Mouse (Mus musculus) right cerebral cortex, postnatal 4 days (tissue): ENCODE measurements around the gene Pak6.

Source experiments
- DNase-seq: peaks from one replicate; pipeline ENCODE4 v3.0.0-alpha.2; 2022

The Pak6 gene

DNA sequence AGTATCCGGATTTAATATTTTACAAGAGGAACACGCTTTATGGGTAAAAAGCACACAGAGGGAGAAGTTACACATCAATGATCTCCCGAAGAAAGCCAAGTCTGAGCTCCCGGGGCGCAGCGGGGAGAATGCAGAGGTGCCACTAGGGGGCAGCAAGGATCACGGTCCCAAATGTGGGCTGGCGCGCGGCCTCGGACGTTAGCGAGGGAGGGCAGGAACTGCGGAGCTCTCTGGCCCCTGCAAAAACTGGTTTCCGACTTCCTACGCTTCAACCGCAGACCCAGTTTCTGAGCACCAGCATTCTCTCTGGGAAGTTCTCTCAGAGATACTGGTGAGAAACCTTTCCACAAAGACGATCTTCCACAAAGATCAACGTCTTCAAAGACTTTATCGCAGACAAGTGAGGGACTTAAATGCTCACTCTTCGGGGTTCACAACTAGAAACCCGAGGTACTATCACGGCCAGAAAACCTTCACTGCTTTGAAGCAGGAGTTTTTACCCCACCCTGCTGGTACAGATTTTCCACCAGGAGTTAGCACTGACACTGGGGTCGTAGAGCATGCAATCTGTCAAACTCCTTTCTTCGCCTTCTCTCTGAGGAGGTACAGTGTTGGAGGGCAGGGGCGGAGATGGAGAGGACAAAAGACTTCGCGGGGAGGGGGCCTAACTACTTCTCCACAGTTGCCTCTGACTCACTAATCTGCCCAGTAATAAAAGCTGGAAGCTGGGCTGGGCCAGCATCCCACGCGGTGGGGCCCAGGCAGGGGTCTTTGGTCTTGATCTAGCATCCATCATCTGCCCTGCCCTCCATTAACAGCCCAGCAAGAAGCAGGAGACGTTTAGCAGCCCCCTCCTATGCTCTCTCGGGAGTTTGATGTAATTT, 37.3 kb downstream of the Pak6 start:
- peak; percentile 86 for DNase-seq

DNA sequence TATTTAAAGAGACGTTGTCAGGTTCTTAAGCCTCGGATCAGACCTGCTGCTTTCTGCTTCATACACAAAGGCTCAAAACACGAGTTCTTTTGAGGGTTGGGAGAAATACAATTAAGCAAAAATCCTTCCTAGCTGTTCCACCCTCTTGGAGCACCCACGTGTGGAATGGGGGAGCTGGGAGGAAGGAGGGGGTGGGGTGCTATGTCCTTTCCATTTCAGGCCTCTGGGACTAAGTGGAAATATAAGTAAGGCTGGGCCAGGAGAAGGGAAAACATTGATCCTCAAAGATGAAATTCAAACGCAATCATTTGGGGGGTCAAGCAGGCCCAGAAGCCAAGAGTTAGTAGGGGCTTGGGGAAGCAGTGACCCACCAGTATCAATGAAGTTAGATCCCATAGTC, 38.1 kb downstream of the Pak6 start:
- no peak for DNase-seq

GRCm38 (mm10) chr2:118701971-118702882, 39.1 kb downstream of the Pak6 start:
- DNase-seq, result no peak

DNA sequence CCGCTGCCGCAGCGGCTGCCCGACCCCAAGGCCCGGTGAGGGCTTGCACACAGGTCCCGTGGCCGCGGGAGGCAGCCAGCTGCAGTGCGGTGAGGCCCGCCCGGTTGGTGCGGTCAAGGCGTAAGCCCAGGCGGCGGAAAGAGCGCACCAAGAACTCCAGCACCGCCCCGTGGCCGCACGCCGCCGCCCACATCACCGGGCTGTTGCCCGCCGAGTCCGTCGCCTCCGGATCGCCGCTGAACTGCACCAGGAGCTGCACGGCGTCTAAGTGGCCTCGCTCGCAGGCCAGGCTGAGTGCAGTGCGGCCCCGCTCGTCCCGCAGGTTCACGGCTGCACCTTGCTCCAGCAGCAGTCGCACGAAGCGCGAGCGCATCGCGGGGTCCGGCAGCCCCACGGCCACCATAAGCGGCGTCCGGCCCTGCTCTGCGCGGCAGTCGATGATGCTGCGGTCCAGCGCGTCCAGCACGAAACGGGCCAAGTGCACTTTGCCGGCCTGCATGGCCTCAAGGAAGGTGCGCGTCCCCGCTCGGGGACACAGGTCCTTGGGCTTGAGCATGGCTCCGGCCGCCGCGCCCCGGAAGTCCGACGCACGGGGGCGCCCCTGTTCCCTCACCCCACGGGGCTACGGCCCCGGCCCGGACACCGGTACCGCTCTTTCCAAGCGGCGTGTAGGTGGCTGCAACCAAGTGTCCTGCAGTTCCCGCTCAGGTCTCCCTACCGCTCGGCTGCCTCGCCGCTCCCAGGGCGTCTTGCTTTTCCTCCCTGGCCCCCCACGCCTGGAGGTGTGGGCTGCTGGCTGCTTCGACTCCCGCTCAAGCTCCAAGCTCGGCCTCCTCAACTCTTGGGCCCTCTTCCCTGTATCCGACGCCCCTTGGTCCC, 40.0 kb downstream of the Pak6 start:
- DNase-seq, result no peak

DNA sequence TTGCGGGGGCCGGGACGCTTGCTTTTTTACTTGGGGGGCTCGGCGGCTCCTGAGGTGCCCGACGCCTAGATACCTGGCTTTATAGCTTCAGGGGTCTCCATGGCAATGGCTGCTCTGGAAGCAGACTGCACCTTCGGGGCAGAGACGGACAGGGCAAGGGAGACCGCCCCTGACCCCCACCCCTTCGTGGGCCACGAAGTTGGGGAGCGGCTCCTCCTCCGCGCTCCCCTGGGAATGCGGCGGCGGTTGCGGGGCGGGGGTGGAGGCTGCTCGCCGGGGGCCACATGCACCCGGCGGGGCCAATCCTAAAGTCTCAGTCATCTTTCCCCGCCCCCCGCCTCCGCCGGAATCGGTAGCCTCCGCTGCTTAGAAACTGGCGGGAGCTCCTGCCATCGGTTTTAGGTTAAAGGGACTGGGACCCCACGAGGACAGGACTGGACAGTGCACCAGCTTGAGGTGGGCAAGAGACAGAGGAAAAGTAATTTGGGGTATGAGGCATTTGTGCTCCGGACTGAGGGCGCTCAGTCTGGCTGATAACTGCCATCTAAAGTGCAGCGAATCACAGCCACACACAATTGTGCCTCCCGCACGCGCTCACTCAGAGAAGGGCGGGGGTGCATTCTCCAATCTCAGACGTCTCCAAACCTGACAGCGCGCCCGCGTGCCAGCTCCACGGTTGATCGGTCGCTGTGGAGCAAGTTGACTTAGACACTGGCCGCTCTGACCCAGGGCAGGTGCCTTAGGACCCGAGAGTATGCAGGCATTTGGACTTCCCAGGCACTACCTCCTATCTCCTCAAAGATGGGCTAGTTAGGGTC, 41.0 kb downstream of the Pak6 start, which contains the start of gene Ankrd63:
TSS of gene Ankrd63 (minus strand) at position 51 of the 818 bp plus-strand sequence.
- no peak for DNase-seq

DNA sequence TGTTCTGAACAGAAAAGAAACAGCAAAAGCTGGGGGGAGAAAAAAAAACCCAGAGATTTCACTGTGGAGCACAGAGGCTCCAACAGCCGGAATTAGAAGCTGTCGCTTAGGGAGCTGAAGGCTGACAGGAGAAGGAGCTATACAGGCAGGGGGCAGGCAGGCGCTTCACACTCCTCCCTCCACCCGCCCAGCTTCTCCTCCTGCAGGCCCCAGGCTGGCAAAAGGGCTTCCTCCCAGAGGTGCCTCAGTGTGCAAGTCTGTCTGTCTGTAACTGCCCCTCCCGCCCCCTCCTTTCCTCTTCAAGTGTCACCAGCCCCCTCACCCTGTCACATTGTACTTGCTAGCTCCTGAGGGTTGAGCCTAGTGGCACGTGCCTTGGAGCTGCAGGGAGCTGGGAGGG, 43.3 kb downstream of the Pak6 start:
- DNase-seq, result no peak

- no peak for DNase-seq
Observed at GRCm38 (mm10) chr2:118708472-118708871, 45.4 kb downstream of the Pak6 start.

- no peak for DNase-seq
Observed at GRCm38 (mm10) chr2:118709655-118710221, 46.6 kb downstream of the Pak6 start.

- DNase-seq, result peak; percentile 68
Observed at GRCm38 (mm10) chr2:118711038-118711494, 48.0 kb downstream of the Pak6 start.

DNA sequence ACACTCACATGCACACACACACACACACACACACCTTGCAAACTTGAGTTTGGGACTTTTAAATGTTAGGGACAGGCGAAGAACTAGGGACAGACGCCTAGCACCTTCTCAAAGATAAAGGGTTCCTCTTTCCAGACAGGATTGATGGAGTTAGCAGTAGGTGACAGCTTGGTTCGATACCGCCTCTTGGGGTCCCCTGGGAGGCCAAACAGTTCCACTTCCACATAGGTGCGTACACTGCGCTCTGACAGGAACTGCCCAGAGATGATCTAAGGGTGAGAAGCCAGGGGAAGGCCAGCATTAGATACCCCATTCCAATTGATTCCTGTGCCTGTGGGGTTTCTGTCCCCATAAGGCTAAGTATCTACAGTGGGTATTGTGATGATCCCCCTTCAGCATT, 50.5 kb downstream of the Pak6 start:
- DNase-seq, result no peak

GRCm38 (mm10) chr2:118714230-118714629, 51.1 kb downstream of the Pak6 start:
- DNase-seq, result peak; percentile 72

DNA sequence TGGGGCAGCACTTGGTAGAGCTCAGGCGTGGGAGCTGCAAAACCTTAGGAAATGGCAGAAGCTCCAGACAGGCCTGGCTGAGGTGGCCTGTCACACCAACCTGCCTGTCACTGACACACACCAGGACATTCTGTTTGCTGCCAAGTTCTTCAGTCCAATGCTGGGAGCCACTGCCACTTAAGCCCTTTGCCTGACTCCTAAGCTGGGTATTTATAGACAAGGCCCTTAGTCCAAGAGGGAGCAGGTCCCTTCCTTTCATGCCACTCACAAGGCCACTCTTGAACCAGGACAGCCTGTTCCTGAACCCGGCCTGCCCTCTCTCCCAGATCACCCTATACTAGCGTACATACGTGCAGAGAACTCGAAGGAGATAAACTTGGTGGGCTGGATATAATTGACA, 53.6 kb downstream of the Pak6 start:
- DNase-seq, result no peak

GRCm38 (mm10) chr2:118723693-118724486, 60.8 kb downstream of the Pak6 start:
- DNase-seq, result no peak

- no peak for DNase-seq
Observed at GRCm38 (mm10) chr2:118725511-118725910, 62.4 kb downstream of the Pak6 start.

DNA sequence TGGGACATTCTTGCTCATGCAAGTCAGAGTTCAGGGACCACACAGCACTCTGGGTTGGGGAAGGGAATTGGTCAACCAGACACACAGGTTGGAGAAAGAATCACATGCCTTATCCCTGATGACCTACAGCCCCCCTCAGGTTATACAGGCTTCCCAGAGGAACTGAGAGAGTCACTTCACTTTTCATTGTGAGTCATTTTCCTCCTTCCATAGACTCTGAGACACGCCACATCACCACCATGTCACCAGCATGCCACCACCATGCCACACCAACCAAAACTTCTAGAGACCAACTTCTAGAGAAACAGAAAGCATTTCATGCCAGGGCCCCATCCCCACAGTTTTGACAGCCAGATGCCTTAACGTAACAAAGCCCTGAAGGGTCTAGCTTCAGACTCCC, 63.8 kb downstream of the Pak6 start:
- no peak for DNase-seq

DNA sequence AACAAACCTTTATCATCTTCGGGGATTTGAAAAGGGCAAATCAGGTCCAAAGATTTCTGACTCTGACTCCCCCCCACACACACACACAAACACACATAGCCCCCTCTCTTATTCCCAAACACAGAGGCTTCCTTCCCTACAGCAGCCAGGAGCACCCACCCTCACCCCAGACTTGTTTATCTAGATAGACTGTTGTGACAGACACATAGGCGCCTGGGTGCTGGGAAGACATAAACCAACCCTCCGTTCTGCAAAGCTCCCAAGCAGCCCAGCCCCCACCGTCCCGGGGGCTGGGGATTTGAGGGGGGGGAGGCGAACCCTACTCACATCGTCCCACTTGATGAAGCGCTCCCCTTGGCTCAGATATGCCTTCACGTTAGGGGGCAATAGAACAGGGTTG, 64.8 kb downstream of the Pak6 start:
- DNase-seq, result no peak

DNA sequence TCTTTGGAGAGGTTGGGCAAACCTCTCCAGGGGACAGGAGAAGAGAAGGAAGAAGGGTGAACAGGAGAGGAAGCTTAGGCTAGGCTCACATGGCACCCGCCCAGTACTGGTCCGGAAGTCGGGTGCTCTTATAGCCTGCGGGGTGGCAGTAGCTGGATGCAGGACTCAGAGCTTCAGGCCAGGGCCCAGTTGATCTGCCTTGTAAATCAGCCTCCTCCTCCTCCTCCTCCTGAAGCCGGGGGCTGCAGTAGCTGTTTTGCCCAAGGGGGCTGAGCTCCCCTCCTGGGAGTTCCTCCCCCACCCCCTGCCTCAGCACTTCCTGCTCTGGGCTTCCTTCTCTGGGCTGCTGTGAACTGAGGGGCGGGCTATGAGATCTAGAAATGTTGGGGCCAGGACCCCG, 65.2 kb downstream of the Pak6 start, which contains the start of gene Plcb2:
TSS of gene Plcb2 (minus strand) at position 102 of the 400 bp plus-strand sequence.
- DNase-seq, result no peak

DNA sequence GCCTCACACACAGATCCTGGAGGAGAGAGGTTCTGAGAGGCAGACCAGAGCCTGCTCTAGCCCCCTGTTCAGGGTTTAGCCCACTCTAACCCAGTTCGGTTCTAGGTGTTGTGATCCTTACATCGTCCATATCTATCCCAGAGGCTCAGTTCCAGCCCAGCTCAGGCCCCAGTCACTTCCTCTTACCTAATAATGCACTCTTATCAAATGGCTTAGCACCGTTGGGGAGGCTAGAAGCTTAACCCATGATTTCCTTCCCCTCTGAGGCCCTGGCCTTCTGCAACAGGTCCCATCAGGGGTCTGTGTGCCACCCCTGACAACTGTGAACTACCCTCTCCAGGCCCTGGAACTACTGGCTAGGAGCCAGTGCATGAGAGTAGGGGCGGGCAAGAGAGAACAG, 66.1 kb downstream of the Pak6 start:
- no peak for DNase-seq

DNA sequence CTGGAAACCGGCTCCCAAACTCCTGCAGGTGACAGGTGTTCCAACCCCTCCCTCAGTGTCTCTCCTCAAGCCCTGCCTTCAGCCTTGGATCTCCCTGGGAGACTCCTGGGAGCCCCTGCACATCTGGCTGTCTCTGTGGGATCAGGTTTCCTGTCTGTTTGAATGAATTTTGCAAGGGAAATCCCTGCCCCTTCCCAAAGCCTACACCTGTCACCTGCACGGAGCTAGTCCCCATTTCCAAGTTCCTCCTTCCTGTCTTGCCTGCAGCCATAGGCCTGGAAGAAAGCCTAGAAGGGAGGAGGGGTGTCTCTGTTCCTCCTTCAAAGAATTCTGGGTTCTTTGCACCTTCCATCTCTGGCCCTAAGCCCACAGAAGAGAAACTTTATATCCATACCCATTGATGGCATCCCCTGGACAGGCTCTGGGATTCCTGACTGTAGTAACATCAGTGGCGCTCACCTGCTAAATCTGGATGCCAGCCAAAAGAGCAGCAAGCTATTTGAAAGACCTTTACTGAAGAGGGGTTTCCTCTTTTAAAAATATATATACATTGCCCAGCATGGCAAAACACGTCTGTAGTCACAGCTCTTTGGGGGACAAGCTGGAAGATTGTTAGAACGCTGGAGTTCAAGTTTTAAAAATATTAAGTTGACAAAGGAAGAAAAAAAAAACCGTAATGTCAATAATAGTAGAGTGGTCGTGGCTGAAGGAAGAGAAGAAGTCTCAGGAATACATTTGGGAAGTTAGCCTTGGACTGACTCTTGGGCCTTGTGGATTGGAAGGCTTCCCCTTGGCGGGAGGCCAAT, 66.9 kb downstream of the Pak6 start:
- DNase-seq, result no peak

- DNase-seq, result peak; percentile 82
Observed at GRCm38 (mm10) chr2:118730622-118730915, 67.5 kb downstream of the Pak6 start.
